Mouse (Mus musculus): ENCODE data around the gene Tom1l2. TPM values are rescaled to one million over a fixed set of nuclear protein-coding genes. Genes with fewer than 3 reads are reported as not detected.

Tom1l2 gene
- total and polyA plus RNA-seq, 2 experiments: 9.6 to 22.1 TPM

DNA sequence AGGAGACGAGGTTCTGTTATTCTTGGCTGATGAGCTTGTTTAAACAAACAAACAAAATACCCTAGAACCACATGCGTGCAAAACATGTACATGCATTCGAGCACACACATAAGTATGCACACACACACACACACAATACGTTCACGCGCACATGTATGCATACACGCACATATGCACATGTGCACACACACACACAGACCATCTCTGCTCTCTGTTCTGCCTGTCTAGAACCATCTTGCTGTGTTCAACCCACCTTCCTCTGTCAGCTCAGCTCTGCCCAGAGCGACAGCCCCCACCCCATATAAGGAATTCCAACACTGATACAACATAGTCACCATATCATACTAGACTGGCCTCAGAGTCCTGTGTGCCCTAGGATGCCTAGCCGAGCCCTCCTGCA is 96.0 kb downstream of the Tom1l2 start:
- no peak overlapping the region for H3K4me3 ChIP-seq (ENCODE audit: insufficient read depth, low read depth, low read length)
- 71% methylated on average over 9 of the region's 9 CpGs for WGBS
- peaks cover 13% of the 10 kb centered on the region; the same call in 1 of the 2 replicates for H3K36me3 ChIP-seq (ENCODE audit: control insufficient read depth, insufficient read depth, low read length)
- TF ChIP-seq CTCF (IDR thresholded peaks at IDR 0.05; ENCODE audit: low read depth, low read length): no peak
- H3K9ac ChIP-seq (ENCODE audit: low read depth, low read length): no peak overlapping the region
- H3K4me1 ChIP-seq (ENCODE audit: control insufficient read depth, insufficient read depth, low read length): no peaks in the 10 kb centered on the region
- H3K79me2 ChIP-seq (ENCODE audit: control insufficient read depth, insufficient read depth, low read length): no peaks in the 10 kb centered on the region
- DNase-seq (ENCODE audit: extremely low read depth, low read depth, low spot score): no peak
- no peak overlapping the region for H3K27ac ChIP-seq (replicated peaks; ENCODE audit: insufficient read depth, low read depth, low read length)
- no peaks in the 10 kb centered on the region for H3K27me3 ChIP-seq (ENCODE audit: control insufficient read depth, insufficient read depth, low read length)

DNA sequence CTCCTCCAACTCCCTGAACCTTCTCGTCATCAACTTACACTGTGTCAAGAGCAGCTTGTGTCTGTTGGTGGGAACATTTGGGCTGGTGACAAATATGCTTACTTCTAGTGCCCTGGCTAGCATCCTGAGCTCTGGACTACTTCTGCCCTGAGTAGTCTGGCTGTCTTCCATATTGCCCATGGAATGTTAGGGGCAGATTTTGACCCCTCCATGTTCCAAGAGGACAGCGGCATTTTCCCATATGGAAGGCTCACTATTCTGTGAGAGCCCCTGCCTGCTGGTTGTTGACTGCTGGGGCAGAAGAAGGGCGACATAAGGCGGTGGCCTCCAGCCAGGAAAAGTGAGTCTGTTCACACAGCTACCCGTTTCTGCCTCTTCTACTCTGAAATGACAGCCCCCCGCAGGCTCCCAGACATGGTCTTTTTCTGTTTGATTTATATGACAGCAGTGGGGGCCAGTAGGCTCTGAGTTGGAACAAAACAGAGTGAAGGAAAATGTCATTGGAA is 96.5 kb downstream of the Tom1l2 start:
- DNase-seq (ENCODE audit: extremely low read depth, low read depth, low spot score): no peak
- no peak overlapping the region for H3K27ac ChIP-seq (replicated peaks; ENCODE audit: insufficient read depth, low read depth, low read length)
- WGBS: 78% methylated on average over 6 of the region's 6 CpGs
- H3K4me1 ChIP-seq (ENCODE audit: control insufficient read depth, insufficient read depth, low read length): no peaks in the 10 kb centered on the region
- TF ChIP-seq CTCF (IDR thresholded peaks at IDR 0.05; ENCODE audit: low read depth, low read length): no peak
- no peak for TF ChIP-seq POLR2A (IDR thresholded peaks at IDR 0.05; ENCODE audit: extremely low read depth, insufficient read depth, low read length)
- peaks cover 13% of the 10 kb centered on the region; the same call in 1 of the 2 replicates for H3K36me3 ChIP-seq (ENCODE audit: control insufficient read depth, insufficient read depth, low read length)
- no peak overlapping the region for H3K9ac ChIP-seq (ENCODE audit: low read depth, low read length)
- H3K79me2 ChIP-seq (ENCODE audit: control insufficient read depth, insufficient read depth, low read length): no peaks in the 10 kb centered on the region
- H3K27me3 ChIP-seq (ENCODE audit: control insufficient read depth, insufficient read depth, low read length): no peaks in the 10 kb centered on the region
- no peak overlapping the region for H3K4me3 ChIP-seq (ENCODE audit: insufficient read depth, low read depth, low read length)

DNA sequence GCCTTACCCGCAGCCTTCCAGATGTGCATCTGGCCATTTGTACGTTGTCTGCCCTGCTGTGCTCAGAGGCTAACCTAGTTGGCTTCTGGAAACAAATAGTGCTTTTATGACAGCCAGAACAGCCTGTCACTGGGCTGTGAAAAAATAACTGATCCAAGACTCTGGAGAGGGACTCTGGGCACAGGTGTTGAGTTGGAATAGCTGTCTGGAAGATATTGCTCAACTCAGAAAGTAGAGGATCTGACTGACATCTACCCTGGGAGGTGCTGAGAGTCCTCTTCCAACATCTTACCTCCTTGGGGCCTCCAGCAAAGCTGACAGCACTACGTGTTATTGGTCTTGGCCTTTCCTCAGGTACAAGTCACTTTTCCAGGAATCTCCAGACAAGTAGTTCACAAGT is 97.1 kb downstream of the Tom1l2 start:
- no peak overlapping the region for H3K27ac ChIP-seq (replicated peaks; ENCODE audit: insufficient read depth, low read depth, low read length)
- DNase-seq (ENCODE audit: extremely low read depth, low read depth, low spot score): no peak
- 89% methylated on average over 3 of the region's 3 CpGs for WGBS
- H3K79me2 ChIP-seq (ENCODE audit: control insufficient read depth, insufficient read depth, low read length): no peaks in the 10 kb centered on the region
- TF ChIP-seq CTCF (IDR thresholded peaks at IDR 0.05; ENCODE audit: low read depth, low read length) (no peak), POLR2A (IDR thresholded peaks at IDR 0.05; ENCODE audit: extremely low read depth, insufficient read depth, low read length) (no peak)
- peaks cover 13% of the 10 kb centered on the region; the same call in 1 of the 2 replicates for H3K36me3 ChIP-seq (ENCODE audit: control insufficient read depth, insufficient read depth, low read length)
- no peak overlapping the region for H3K9ac ChIP-seq (ENCODE audit: low read depth, low read length)
- no peaks in the 10 kb centered on the region for H3K4me1 ChIP-seq (ENCODE audit: control insufficient read depth, insufficient read depth, low read length)
- no peaks in the 10 kb centered on the region for H3K27me3 ChIP-seq (ENCODE audit: control insufficient read depth, insufficient read depth, low read length)
- no peak overlapping the region for H3K4me3 ChIP-seq (ENCODE audit: insufficient read depth, low read depth, low read length)

DNA sequence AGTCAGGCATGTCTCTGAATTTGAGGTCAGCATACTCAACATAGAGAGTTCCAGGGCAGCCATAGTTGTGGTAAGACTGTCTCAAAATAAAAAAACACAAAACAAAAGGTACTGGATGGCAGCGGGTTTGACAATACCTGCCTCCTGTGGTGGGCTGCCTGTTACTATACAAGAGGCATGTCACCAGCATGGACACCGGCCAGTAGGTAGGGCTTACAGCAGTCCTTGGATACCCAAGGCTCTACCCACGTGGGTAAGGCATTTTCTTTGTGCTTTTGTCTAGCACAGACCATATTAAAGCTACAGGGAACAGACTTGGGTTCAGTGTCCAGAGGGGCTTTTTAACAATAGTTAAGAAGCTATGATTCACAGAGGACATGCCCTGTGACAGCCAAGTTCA is 97.5 kb downstream of the Tom1l2 start:
- 96% methylated on average over 3 of the region's 3 CpGs for WGBS
- Histone ChIP-seq H3K36me3 (ENCODE audit: control insufficient read depth, insufficient read depth, low read length) (peaks cover 13% of the 10 kb centered on the region; the same call in 1 of the 2 replicates), H3K27ac (replicated peaks; ENCODE audit: insufficient read depth, low read depth, low read length) (no peak overlapping the region), H3K4me1 (ENCODE audit: control insufficient read depth, insufficient read depth, low read length) (no peaks in the 10 kb centered on the region), H3K27me3 (ENCODE audit: control insufficient read depth, insufficient read depth, low read length) (no peaks in the 10 kb centered on the region), H3K9ac (ENCODE audit: low read depth, low read length) (no peak overlapping the region), H3K79me2 (ENCODE audit: control insufficient read depth, insufficient read depth, low read length) (no peaks in the 10 kb centered on the region), H3K4me3 (ENCODE audit: insufficient read depth, low read depth, low read length) (no peak overlapping the region)
- TF ChIP-seq CTCF (IDR thresholded peaks at IDR 0.05; ENCODE audit: low read depth, low read length) (no peak), POLR2A (IDR thresholded peaks at IDR 0.05; ENCODE audit: extremely low read depth, insufficient read depth, low read length) (no peak)
- DNase-seq (ENCODE audit: extremely low read depth, low read depth, low spot score): no peak

DNA sequence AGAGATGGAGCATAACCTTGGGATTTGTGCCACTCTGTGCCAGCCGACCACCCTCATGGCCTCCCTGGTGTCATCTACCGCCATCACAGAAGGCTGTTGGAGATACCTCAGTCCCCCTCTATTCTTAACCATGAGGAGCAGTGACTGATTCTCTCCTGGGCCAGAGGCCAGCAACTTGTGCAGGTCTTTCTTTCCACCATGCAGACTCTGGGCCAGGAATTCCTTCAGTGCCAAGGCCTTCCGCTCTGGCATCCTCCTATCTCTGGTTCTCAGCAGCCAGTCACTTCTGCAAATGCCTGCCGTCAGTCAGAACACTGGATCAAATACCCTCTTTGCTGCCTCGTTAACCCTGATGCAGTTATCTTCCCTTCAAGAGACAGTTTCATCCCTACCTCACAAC is 98.4 kb downstream of the Tom1l2 start:
- Histone ChIP-seq H3K79me2 (ENCODE audit: control insufficient read depth, insufficient read depth, low read length) (no peaks in the 10 kb centered on the region), H3K36me3 (ENCODE audit: control insufficient read depth, insufficient read depth, low read length) (peaks cover 13% of the 10 kb centered on the region; the same call in 1 of the 2 replicates), H3K27ac (replicated peaks; ENCODE audit: insufficient read depth, low read depth, low read length) (no peak overlapping the region), H3K27me3 (ENCODE audit: control insufficient read depth, insufficient read depth, low read length) (no peaks in the 10 kb centered on the region), H3K4me3 (ENCODE audit: insufficient read depth, low read depth, low read length) (no peak overlapping the region), H3K9ac (ENCODE audit: low read depth, low read length) (no peak overlapping the region), H3K4me1 (ENCODE audit: control insufficient read depth, insufficient read depth, low read length) (no peaks in the 10 kb centered on the region)
- WGBS: 89% methylated on average over 5 of the region's 5 CpGs
- TF ChIP-seq POLR2A (IDR thresholded peaks at IDR 0.05; ENCODE audit: extremely low read depth, insufficient read depth, low read length) (no peak), CTCF (IDR thresholded peaks at IDR 0.05; ENCODE audit: low read depth, low read length) (no peak)
- no peak for DNase-seq (ENCODE audit: extremely low read depth, low read depth, low spot score)

DNA sequence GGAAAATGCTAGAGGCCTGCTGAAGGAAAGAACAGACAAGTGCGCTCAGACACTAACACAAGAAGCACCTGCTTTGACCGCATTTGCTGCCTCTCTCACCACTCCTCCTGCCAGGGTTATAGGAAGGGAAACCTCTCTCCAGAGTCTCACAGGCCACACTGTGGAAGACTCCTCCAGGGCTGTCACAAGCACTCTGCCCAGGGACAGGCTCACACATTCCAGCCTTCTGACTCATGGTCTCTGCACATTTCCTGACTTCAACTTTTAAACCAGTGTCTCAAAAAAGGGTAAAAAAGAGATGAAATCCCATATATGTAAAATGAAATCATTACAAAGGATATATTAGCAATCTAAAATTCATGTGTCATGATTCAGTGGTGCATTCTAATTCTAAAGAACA is 99.2 kb downstream of the Tom1l2 start:
- Histone ChIP-seq H3K27me3 (ENCODE audit: control insufficient read depth, insufficient read depth, low read length) (no peaks in the 10 kb centered on the region), H3K4me3 (ENCODE audit: insufficient read depth, low read depth, low read length) (no peak overlapping the region), H3K79me2 (ENCODE audit: control insufficient read depth, insufficient read depth, low read length) (no peaks in the 10 kb centered on the region), H3K9ac (ENCODE audit: low read depth, low read length) (no peak overlapping the region), H3K4me1 (ENCODE audit: control insufficient read depth, insufficient read depth, low read length) (no peaks in the 10 kb centered on the region), H3K36me3 (ENCODE audit: control insufficient read depth, insufficient read depth, low read length) (peaks cover 13% of the 10 kb centered on the region; the same call in 1 of the 2 replicates), H3K27ac (replicated peaks; ENCODE audit: insufficient read depth, low read depth, low read length) (no peak overlapping the region)
- TF ChIP-seq CTCF (IDR thresholded peaks at IDR 0.05; ENCODE audit: low read depth, low read length): no peak
- WGBS: 88% methylated on average over 2 of the region's 2 CpGs
- DNase-seq (ENCODE audit: extremely low read depth, low read depth, low spot score): no peak
